Comparison of ENCODE assay signal across 25 mouse cellular contexts in the genomic region with DNA sequence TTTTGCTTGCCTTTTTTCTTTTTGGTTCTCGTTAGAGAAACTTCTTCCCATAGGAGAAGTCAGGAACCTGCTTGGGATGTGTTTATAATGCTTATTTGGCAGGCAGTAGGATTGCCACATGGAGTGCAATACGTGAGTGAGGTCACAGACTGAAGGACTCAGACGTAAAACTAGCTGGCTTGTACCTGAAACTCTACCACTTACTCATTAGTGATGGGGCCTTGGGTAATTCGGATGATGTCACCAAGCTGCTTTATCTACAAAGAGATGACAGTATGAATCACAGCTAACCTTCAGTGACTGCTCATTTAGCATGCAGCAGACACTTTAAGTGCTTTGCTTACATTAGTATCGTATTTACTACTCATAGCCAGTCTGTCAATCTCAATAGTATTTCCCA. TPM values are rescaled to one million over a fixed set of nuclear protein-coding genes. Genes with fewer than 3 reads are reported as not detected.
DNase-seq lines count a peak whose midpoint lies in the region; ATAC-seq lines count a peak whose summit lies in the region.
"Had no signal": no experiment of that assay in that cellular context is flagged by ENCODE, and none has a peak within 500 bp of the region (broad histone marks: within the 10 kb centered on the region; RNA-seq: fewer than 3 reads in every experiment).

No protein-coding gene starts in this region.

- DNase-seq in adrenal gland, adult 2 months, result peak; percentile 83
- DNase-seq in adrenal gland, postnatal 4 days (ENCODE audit: low spot score in 2 of 2), result no peak
- DNase-seq in 416B (ENCODE audit: low read depth), result peak; percentile 24
- peak; percentile 79 for DNase-seq in adrenal gland, adult 8-10 months
- DNase-seq in adrenal gland, postnatal 36 days, result peak; percentile 70 to 72
- no peak for DNase-seq in spleen, postnatal 4 days (ENCODE audit: low spot score in 2 of 2)
- no peak for DNase-seq in kidney, postnatal 36 days
- DNase-seq: cerebellum, adult 2 months; cerebellum, postnatal 14 days; gastrocnemius, postnatal 36 days; heart, adult 18-20 months; kidney, adult 2 months had no signal

- no peak for ATAC-seq in megakaryocyte, adult 5-6 weeks (ENCODE audit: poor library complexity, severe bottlenecking)
- ATAC-seq: activated CD4-positive, CD25-positive, alpha-beta regulatory T cell, adult 4 months; CD4-positive, CD25-positive, alpha-beta regulatory T cell, adult 4 months; forebrain, embryonic 15.5 days; intestine, embryonic 16.5 days; Patski had no signal

RNA-seq across cellular contexts. Expression of a gene that starts 11.9 kb away (rescaled TPM):
- total RNA-seq in adrenal gland, adult 2 months (2021), result 100 to 1,000 TPM; 167 to 199 TPM
- 53.5 and 64.3 TPM in 2 replicates for polyA plus RNA-seq in adrenal gland, adult 2 months (2012; rRNA removed)
- 10 to 100 TPM; 80.9 to 92.1 TPM for total RNA-seq in adrenal gland, postnatal 4 days (2021)
- 100 to 1,000 TPM; 150 to 228 (median 186) TPM for total RNA-seq in adrenal gland, adult 8-10 months (2022)
- total RNA-seq in adrenal gland, postnatal 36 days (2021), result 100 to 1,000 TPM; 142 to 220 TPM
- 24.7 and 28.4 TPM in 2 replicates for total RNA-seq in megakaryocyte, adult 5-6 weeks (2015)
- 17.2 and 18.5 TPM in 2 replicates for total RNA-seq in megakaryocyte, adult 5-6 weeks (2017)

RNA-seq across cellular contexts. Expression of a gene that starts 16.2 kb away (rescaled TPM):
- total RNA-seq in adrenal gland, adult 2 months (2021), result 1,000 to 10,000 TPM; 2,991 to 6,085 TPM
- polyA plus RNA-seq in adrenal gland, adult 2 months (2012; rRNA removed), result 318 and 465 TPM in 2 replicates
- 100 to 1,000 TPM; 195 to 242 TPM for total RNA-seq in adrenal gland, postnatal 4 days (2021)
- total RNA-seq in adrenal gland, adult 8-10 months (2022), result 1,000 to 10,000 TPM; 1,127 to 4,169 (median 2,179) TPM
- total RNA-seq in adrenal gland, postnatal 36 days (2021), result 1,000 to 10,000 TPM; 2,443 to 8,516 TPM
- total RNA-seq in megakaryocyte, adult 5-6 weeks (2015), result not detected in 2 replicates
- total RNA-seq in megakaryocyte, adult 5-6 weeks (2017), result not detected in 2 replicates
- total RNA-seq: common myeloid progenitor, adult 5-6 weeks; G1E; gastrocnemius, postnatal 36 days; heart, adult 18-20 months; heart, postnatal 25 days had no signal
- polyA plus RNA-seq: activated CD4-positive, CD25-positive, alpha-beta regulatory T cell, adult 4 months; embryonic facial prominence, embryonic 12.5 days; forebrain, embryonic 11.5 days; forebrain, embryonic 15.5 days; G1E; hindbrain, embryonic 10.5 days; hindbrain, embryonic 14.5 days had no signal

RNA-seq across cellular contexts. Expression of a gene that starts 42.0 kb away (rescaled TPM):
- 100 to 1,000 TPM; 267 to 269 TPM for total RNA-seq in adrenal gland, adult 2 months (2021)
- 20.2 and 28.5 TPM in 2 replicates for polyA plus RNA-seq in adrenal gland, adult 2 months (2012; rRNA removed)
- 10 to 100 TPM; 73.3 to 75.5 TPM for total RNA-seq in adrenal gland, postnatal 4 days (2021)
- total RNA-seq in adrenal gland, adult 8-10 months (2022), result 100 to 1,000 TPM; 148 to 290 (median 206) TPM
- 100 to 1,000 TPM; 233 to 373 TPM for total RNA-seq in adrenal gland, postnatal 36 days (2021)
- not detected in 2 replicates for total RNA-seq in megakaryocyte, adult 5-6 weeks (2015)
- total RNA-seq in megakaryocyte, adult 5-6 weeks (2017), result not detected in 2 replicates
- total RNA-seq: common myeloid progenitor, adult 5-6 weeks had no signal
- polyA plus RNA-seq: activated CD4-positive, CD25-positive, alpha-beta regulatory T cell, adult 4 months; CD4-positive, CD25-positive, alpha-beta regulatory T cell, adult 4 months had no signal

Comparison
In these comparisons a context has a peak if more than half of its experiments do, and no peak if none do; other contexts are left out.
1. DNase-seq: peak in adrenal gland, adult 2 months (single experiment), 416B (single experiment), adrenal gland, adult 8-10 months (single experiment) and adrenal gland, postnatal 36 days (2 of 2); none in adrenal gland, postnatal 4 days (0 of 2), spleen, postnatal 4 days (0 of 2) and kidney, postnatal 36 days (0 of 2).
2. RNA of a gene that starts 16.2 kb away (total RNA-seq): 2,443 to 8,516 TPM in adrenal gland, postnatal 36 days, 2,991 to 6,085 TPM in adrenal gland, adult 2 months, 1,127 to 4,169 TPM in adrenal gland, adult 8-10 months and 195 to 242 TPM in adrenal gland, postnatal 4 days; not detected in megakaryocyte, adult 5-6 weeks; every median in the first group is over 100 times any median in the second.
3. RNA of a gene that starts 42.0 kb away (total RNA-seq): 233 to 373 TPM in adrenal gland, postnatal 36 days, 267 to 269 TPM in adrenal gland, adult 2 months, 148 to 290 TPM in adrenal gland, adult 8-10 months and 73.3 to 75.5 TPM in adrenal gland, postnatal 4 days; not detected in megakaryocyte, adult 5-6 weeks; every median in the first group is over 10 times any median in the second.